Mouse (Mus musculus) frontal cortex, postnatal 14 days (tissue): ENCODE results near the gene Metrnl.

Source experiments
- DNase-seq, 2 experiments: peaks; one replicate each; pipeline ENCODE4 v3.0.0; 2022; ENCODE audit warnings: low spot score in 2 of 2

Metrnl gene

DNA sequence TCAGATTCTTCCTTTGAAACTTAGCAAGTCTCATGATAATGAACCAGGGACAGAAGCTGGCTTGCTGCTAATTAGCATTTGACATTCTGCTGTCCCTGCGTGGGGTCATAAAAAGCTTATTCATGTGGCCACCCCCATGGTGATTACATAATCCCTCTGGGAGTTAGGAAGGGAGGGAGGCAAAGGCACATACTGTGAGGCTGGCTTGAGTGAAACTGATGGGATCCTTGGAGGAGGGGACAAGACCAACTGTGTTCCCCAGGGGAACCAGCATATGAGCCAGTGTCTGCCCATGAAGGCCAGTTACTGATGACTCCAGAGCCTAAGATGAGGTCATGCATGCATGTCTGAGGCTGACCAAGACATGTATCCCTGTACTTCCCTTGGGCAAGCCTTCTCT lies 33.5 kb downstream of the Metrnl start:
- no peak for DNase-seq

- DNase-seq = no peak
Observed at GRCm38 (mm10) chr11:121738616-121739015, 37.3 kb downstream of the Metrnl start.

GRCm38 (mm10) chr11:121740906-121741305 lies 39.6 kb downstream of the Metrnl start:
- DNase-seq = no peak

DNA sequence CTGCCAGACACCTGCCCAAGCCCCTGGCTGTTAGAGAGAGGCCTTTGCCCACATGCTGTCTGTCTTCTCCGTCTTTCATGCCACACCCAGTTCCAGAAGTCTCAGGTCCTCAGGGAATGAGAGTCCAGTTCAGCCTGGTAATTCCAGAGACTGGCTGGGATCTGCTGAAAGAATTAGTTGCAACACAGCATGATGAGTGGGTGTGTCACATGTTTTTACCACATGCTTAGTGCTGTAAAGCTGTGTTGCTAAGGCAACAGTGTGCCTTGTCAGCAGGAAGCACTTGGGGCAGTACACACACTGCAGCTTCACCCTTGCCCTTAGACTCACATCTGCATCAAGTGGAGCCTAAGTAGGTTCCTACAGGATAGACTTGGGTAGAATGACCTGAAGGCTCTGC lies 40.1 kb downstream of the Metrnl start:
- DNase-seq = no peak

GRCm38 (mm10) chr11:121743113-121743512 lies 41.8 kb downstream of the Metrnl start:
- no peak for DNase-seq

DNA sequence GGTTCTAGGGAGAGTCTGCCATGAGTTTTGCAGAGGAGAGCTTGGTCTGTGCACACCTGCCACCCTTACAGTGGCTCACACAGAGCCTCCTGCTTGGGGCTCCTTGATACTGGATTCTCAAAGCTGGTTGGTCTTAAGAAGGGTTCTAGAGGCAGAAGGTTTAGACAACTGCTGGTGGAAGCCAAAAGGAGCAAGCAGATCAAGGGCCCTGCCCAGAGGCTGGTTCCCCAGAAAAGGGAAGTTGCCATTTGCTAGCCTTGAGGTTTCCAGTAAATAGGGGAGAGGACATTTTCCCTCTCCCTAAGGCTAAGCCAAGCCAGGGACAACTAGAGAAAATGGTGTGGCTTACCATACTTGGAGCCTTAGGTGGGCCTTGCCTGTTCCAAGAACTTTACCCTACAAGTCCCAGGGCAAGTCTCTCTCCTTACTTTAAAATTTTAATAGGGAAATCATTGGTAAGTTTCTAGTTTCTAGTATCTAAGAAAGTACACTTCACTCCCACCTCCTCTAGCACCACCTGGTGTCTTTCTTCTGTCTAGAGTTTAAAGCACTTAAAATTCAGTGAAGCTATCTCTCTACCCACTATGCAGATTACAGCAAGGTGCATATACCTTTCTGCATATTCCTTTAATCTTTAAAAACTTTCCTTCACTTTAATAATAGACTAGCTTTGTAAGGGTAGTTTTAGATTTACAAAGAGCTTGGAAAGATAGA lies 42.7 kb downstream of the Metrnl start:
- DNase-seq = no peak

- no peak for DNase-seq
Observed at GRCm38 (mm10) chr11:121746941-121747494, 45.7 kb downstream of the Metrnl start.

GRCm38 (mm10) chr11:121748003-121748684 lies 46.8 kb downstream of the Metrnl start:
- DNase-seq = no peak
